Mouse (Mus musculus) forebrain, embryonic 11.5 days (tissue): ENCODE data around the gene Cyp26c1. TPM values are rescaled to one million over a fixed set of nuclear protein-coding genes. Genes with fewer than 3 reads are reported as not detected.

Experiments
- ATAC-seq: fragments of 200-750 bp; cut with Nextera tagmentation; replicated peaks from 2 replicates; pipeline ENCODE4 v1.8.0; 2017; ENCODE audit warnings: moderate TSS enrichment; ENCODE audit not compliant: low FRiP score
- DNase-seq: peaks from one replicate; pipeline ENCODE4 v3.0.0-alpha.2; 2017; ENCODE audit warnings: low spot score
- H3K27ac ChIP-seq: fragments of 300-500 bp; sonication (generic); 2 replicates; pipeline ENCODE4 v1.5.1; 2014; ENCODE audit warnings: low read depth, low read length
- H3K27me3 ChIP-seq: fragments of 300-500 bp; sonication (generic); 2 replicates; pipeline ENCODE4 v1.6.1; 2014; ENCODE audit warnings: mild to moderate bottlenecking, low read length, mixed read lengths; ENCODE audit not compliant: control insufficient read depth, insufficient read depth
- H3K36me3 ChIP-seq: fragments of 300-500 bp; sonication (generic); 2 replicates; pipeline ENCODE4 v1.6.1; 2014; ENCODE audit warnings: mild to moderate bottlenecking, low read length, moderate library complexity, mixed read lengths; ENCODE audit not compliant: control insufficient read depth, insufficient read depth
- H3K4me1 ChIP-seq: fragments of 300-500 bp; sonication (generic); replicated peaks from 2 replicates; pipeline ENCODE4 v1.6.1; 2014; ENCODE audit warnings: low read length, mixed read lengths; ENCODE audit not compliant: control insufficient read depth, insufficient read depth
- H3K4me2 ChIP-seq: fragments of 300-500 bp; sonication (generic); 2 replicates; pipeline ENCODE4 v1.6.1; 2014; ENCODE audit warnings: low read depth, mild to moderate bottlenecking, low read length, moderate library complexity, mixed read lengths; ENCODE audit not compliant: severe bottlenecking
- H3K4me3 ChIP-seq: fragments of 300-500 bp; sonication (generic); 2 replicates; pipeline ENCODE4 v1.5.1; 2014; ENCODE audit warnings: low read depth, low read length
- H3K9ac ChIP-seq: fragments of 300-500 bp; sonication (generic); 2 replicates; pipeline ENCODE4 v1.6.1; 2014; ENCODE audit warnings: low read length
- H3K9me3 ChIP-seq: fragments of 300-500 bp; sonication (generic); 2 replicates; pipeline ENCODE4 v1.6.1; 2016; ENCODE audit warnings: low read length, mixed read lengths; ENCODE audit not compliant: control insufficient read depth
- WGBS: fragments of 180-500 bp; shearing (Covaris S2); extraction: QIAGEN DNeasy Blood & Tissue Kit; methylation state at CpG from one replicate; pipeline ENCODE4 v1.1.7; 2014; 5-methylcytosine and 5-hydroxymethylcytosine counted together
- polyA plus RNA-seq: library from polyadenylated mRNA; unstranded; fragments of >200 nt; fragmentation: Nextera tagmentation; extraction: Ambion mirVana; gene quantifications from 2 replicates; pipeline ENCODE4 v1.2.1, GENCODE M21; 2014

Gene Cyp26c1
- polyA plus RNA-seq, 1 experiment from 2014 or later = not detected

GRCm38 (mm10) chr19:37696603-37697334, 11.4 kb downstream of the Cyp26c1 start:
- WGBS = 4% methylated on average over 22 of the region's 22 CpGs
- Histone ChIP-seq H3K9me3 (no peaks in the 10 kb centered on the region), H3K27me3 (peaks cover 97% of the 10 kb centered on the region), H3K4me3 (no peak overlapping the region), H3K27ac (no peak overlapping the region), H3K9ac (no peak overlapping the region), H3K36me3 (no peaks in the 10 kb centered on the region), H3K4me1 (peaks cover 16% of the 10 kb centered on the region), H3K4me2 (0 out of 2 replicates have a peak overlapping the region, but pooled peaks have one; percentile 38)
- ATAC-seq = no peak
- no peak for DNase-seq

- DNase-seq (no peak), ATAC-seq (no peak)
- Histone ChIP-seq H3K9me3 (no peaks in the 10 kb centered on the region), H3K27me3 (peaks cover 97% of the 10 kb centered on the region), H3K4me2 (peak overlapping the region; percentile 38), H3K36me3 (no peaks in the 10 kb centered on the region), H3K9ac (no peak overlapping the region), H3K4me1 (peaks cover 16% of the 10 kb centered on the region), H3K4me3 (peak overlapping the region; percentile 25), H3K27ac (no peak overlapping the region)
- under 1% methylated on average over 18 of the region's 18 CpGs for WGBS
These were observed 11.9 kb downstream of the Cyp26c1 start for GRCm38 (mm10) chr19:37697335-37697636.

GRCm38 (mm10) chr19:37697651-37698272, 12.4 kb downstream of the Cyp26c1 start, which contains the start of gene Cyp26a1:
TSS of gene Cyp26a1 (plus strand) at chr19:37697798.
- no peak within 1 kb of the TSS for H3K27ac ChIP-seq
- H3K27me3 ChIP-seq = peaks cover 96% of the 10 kb centered on the region
- peaks cover 16% of the 10 kb centered on the region for H3K4me1 ChIP-seq
- H3K9me3 ChIP-seq = no peaks in the 10 kb centered on the region
- peak within 1 kb of the TSS; percentile 38 for H3K4me2 ChIP-seq
- no peak for DNase-seq
- peak within 1 kb of the TSS; percentile 25 for H3K4me3 ChIP-seq
- no peaks in the 10 kb centered on the region for H3K36me3 ChIP-seq
- under 1% methylated on average over 51 of the region's 51 CpGs for WGBS
- no peak within 1 kb of the TSS for H3K9ac ChIP-seq
- no peak for ATAC-seq

GRCm38 (mm10) chr19:37698273-37699160, 13.1 kb downstream of the Cyp26c1 start:
- Histone ChIP-seq H3K36me3 (no peaks in the 10 kb centered on the region), H3K9me3 (no peaks in the 10 kb centered on the region), H3K4me3 (peak overlapping the region; percentile 25), H3K4me2 (peak overlapping the region; percentile 38), H3K27ac (no peak overlapping the region), H3K4me1 (peaks cover 12% of the 10 kb centered on the region), H3K9ac (no peak overlapping the region), H3K27me3 (peaks cover 96% of the 10 kb centered on the region)
- no peak for ATAC-seq
- DNase-seq = no peak
- under 1% methylated on average over 63 of the region's 63 CpGs for WGBS

- Histone ChIP-seq H3K9ac (no peak overlapping the region), H3K4me1 (peaks cover 12% of the 10 kb centered on the region), H3K4me3 (no peak overlapping the region), H3K4me2 (no peak overlapping the region), H3K36me3 (no peaks in the 10 kb centered on the region), H3K27me3 (peaks cover 85% of the 10 kb centered on the region), H3K9me3 (no peaks in the 10 kb centered on the region), H3K27ac (no peak overlapping the region)
- WGBS = 20% methylated on average over 9 of the region's 9 CpGs
- DNase-seq (no peak), ATAC-seq (no peak)
These were observed 14.3 kb downstream of the Cyp26c1 start for GRCm38 (mm10) chr19:37699711-37700110.

- no peak for DNase-seq
- H3K4me2 ChIP-seq = no peak overlapping the region
- no peak overlapping the region for H3K4me3 ChIP-seq
- H3K4me1 ChIP-seq = peaks cover 9% of the 10 kb centered on the region
- ATAC-seq = no peak
- no peaks in the 10 kb centered on the region for H3K36me3 ChIP-seq
- H3K9ac ChIP-seq = no peak overlapping the region
- 81% methylated on average over 21 of the region's 21 CpGs for WGBS
- H3K9me3 ChIP-seq = no peaks in the 10 kb centered on the region
- H3K27me3 ChIP-seq = peaks cover 57% of the 10 kb centered on the region
- no peak overlapping the region for H3K27ac ChIP-seq
These were observed 17.1 kb downstream of the Cyp26c1 start for GRCm38 (mm10) chr19:37702377-37703076.

- Histone ChIP-seq H3K27ac (no peak overlapping the region), H3K9me3 (no peaks in the 10 kb centered on the region), H3K9ac (no peak overlapping the region), H3K4me3 (no peak overlapping the region), H3K36me3 (no peaks in the 10 kb centered on the region), H3K4me2 (no peak overlapping the region), H3K4me1 (0 out of 2 replicates have a peak, but pooled peaks cover under 1% of the 10 kb centered on the region), H3K27me3 (peaks cover 42% of the 10 kb centered on the region)
- DNase-seq (peak; percentile 84), ATAC-seq (peak; percentile 42; the same call in 1 of the 2 replicates)
- WGBS = 20% methylated on average over 3 of the region's 3 CpGs
These were observed 18.6 kb downstream of the Cyp26c1 start for GRCm38 (mm10) chr19:37703902-37704509.

- Histone ChIP-seq H3K27me3 (peaks cover 25% of the 10 kb centered on the region), H3K9me3 (no peaks in the 10 kb centered on the region), H3K4me2 (no peak overlapping the region), H3K27ac (no peak overlapping the region), H3K9ac (no peak overlapping the region), H3K36me3 (no peaks in the 10 kb centered on the region), H3K4me1 (no peaks in the 10 kb centered on the region), H3K4me3 (no peak overlapping the region)
- ATAC-seq (no peak), DNase-seq (no peak)
- WGBS = 90% methylated on average over 5 of the region's 5 CpGs
These were observed 20.3 kb downstream of the Cyp26c1 start for GRCm38 (mm10) chr19:37705722-37706121.
